Mouse (Mus musculus): Measurements from ENCODE around the gene Nomo1.

- TF ChIP-seq POLR2A (IDR thresholded peaks at IDR 0.05; ENCODE audit: borderline replicate concordance, control insufficient read depth, low read depth, low read length) = no peak
- no peak for TF ChIP-seq CTCF (IDR thresholded peaks at IDR 0.05; ENCODE audit: control insufficient read depth, insufficient read depth, low read length)
Measured at GRCm38 (mm10) chr7:46002748-46003147, 30.8 kb upstream of the Nomo1 start.

Data from bone marrow, adult 2 months (tissue).